Mouse (Mus musculus): ENCODE measurements at regions not wholly inside any gene's neighbourhood (a gene's known extent, or its start where the extent isn't known, plus 50 kb on each side); places are given as distances from the start of the nearest gene placed in this dataset.

DNA sequence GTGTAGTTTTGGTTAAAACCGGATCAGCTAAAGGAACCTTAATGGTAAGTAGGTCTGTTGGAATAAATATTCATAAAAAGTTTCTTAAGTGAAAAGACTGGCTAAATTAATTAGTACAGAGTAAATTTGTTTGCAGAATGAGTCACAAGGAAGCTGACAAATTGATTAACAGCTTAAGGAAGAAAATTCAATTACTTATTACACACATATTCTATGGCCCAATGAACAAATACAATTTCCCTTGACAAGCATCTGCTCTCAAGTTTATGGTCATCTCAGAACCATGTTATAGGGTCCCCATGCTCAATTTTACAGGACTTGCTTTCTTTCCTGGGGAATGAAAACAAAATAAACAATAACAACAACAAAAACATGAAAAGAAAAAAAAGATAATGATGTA, 231.4 kb upstream of the Frg1 start:
- no peak for DNase-seq

DNA sequence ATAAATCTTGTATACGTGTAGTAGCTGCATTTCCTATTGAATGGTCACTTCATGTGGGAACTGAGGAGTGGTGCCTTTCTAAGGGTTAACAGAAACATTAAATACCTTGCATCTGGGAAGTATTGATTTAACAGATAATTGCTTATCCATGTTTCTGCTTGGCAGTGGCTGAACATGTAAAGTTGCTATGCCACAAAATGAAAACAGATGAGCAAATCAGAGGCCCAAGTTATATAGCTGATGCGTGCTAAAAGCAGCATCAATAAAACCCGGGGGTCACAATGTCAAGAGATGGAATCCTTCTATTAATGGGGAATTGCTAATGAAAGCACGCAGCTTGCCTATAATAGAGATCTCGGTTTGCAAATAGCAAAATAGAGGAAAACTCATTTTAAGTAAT, 227.8 kb upstream of the Frg1 start:
- no peak for DNase-seq

- peak; percentile 38 for DNase-seq
These were observed 207.0 kb upstream of the Frg1 start for GRCm38 (mm10) chr8:41623841-41624240.

DNA sequence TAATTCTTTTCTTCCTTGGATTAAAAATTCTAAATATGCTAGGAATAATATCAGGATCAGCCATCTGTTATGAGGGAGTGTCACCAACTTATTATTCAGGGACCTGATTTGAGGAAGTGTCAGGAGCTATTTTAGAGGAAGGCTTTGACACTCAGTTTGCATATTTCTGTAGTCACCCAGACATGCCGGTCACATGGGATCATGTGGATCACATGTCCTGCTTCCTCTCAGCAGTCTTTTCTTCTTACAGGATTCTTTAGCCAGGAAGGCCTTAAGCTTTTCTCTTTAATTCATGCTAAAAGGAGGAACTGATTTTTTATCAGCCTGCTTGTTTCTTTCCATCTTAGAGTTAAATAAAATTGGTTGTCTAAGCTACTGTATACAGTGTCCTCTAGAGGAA, 183.4 kb upstream of the Frg1 start:
- no peak for DNase-seq

DNA sequence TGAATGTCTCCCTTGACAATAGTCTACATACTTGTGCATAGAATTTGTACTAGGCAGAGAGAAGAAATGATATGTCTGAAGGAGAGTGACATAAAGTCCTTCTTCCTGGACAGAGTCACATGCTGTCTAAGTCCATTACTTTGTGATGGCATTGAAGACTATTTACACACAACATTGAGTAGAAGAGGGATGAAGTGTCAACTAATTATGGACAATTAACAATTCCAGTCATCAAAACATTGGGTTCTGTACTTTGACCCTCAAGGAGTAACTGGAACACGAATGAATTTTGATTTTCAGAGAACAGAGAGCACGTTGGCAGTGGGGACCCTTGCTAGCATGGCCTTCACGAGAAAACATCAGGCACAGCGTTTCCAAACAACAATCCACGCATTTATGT, 177.6 kb upstream of the Frg1 start:
- no peak for DNase-seq

DNA sequence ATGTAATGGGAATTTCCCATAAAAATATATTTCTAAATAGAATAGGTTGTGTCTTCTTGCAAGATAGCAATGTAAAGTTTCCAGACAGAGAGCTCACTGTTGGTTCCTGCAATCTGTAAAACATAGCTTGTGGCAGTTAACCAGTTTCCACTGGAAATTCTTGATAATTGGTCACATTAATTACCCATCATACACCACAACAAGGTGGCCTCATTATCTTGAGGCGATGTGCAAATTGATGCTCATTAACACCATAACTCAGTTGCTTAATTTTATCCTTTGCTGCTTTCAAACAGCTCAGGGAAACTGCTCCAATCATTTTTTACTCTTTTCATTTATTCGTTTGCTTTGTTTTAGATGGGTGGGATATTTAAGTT, 176.8 kb upstream of the Frg1 start:
- DNase-seq, result no peak

- DNase-seq, result no peak
These were observed 176.1 kb upstream of the Frg1 start for GRCm38 (mm10) chr8:41592741-41593665.

DNA sequence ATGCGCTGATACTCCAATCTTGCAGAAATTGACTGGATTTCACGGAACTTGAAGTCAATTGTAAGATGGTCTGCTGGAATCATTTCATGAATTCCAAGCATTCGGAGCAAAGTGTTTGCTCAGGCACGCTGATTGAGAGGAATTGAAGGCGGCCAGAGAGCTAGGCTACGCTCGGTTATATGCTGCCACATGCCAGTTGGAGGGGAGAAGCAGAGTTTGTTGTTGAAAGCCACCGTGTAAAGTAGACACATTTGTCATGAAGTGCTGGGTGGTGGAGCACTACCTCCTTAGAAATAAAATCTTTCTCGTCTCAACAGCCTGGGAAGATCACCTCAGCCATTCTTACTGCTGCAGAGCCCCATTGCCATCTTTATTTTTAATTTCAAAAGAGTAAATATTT, 175.3 kb upstream of the Frg1 start:
- DNase-seq, result no peak

GRCm38 (mm10) chr8:41588157-41588556, 171.3 kb upstream of the Frg1 start:
- no peak for DNase-seq

- DNase-seq, result peak; percentile 78
These were observed 156.4 kb upstream of the Frg1 start for GRCm38 (mm10) chr8:41573027-41573885.

DNA sequence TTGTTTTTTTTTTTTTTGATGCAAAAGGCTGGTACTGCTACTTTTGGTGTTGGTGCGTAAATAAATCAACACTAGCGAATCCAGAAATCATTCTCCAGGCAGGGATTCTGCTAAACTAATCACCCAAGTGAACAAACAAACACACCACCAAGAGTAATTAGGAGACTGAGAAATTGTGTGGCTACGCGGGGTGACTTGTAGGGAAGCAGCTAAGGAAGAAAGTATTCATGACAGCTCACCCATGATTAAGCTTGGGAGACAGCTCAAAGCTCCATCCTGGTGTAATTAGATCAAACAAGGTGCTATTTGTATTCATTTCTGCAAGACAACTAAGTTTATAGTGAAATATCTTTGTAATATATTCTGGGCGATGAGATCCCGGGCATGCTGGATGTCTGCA, 153.7 kb upstream of the Frg1 start:
- no peak for DNase-seq

DNA sequence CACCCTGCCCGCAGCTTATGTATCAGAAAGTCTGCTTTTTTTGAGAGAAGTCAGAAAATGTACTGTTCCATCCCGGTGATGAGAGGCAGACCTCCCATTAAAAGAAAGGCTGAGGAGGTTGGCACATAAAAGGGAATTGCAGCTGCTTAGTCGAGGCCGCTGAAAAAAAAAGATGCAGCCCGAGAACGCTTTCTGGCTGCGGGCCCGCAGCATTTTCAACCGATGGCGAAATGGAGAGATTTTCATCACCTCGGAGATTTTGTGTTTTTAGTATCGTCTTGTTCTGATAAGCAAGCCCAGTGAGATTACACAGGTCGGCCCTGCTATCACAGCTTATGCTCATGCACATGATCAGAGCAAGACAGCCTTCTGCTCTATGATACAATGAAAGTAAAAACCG, 145.1 kb upstream of the Frg1 start:
- DNase-seq, result no peak

DNA sequence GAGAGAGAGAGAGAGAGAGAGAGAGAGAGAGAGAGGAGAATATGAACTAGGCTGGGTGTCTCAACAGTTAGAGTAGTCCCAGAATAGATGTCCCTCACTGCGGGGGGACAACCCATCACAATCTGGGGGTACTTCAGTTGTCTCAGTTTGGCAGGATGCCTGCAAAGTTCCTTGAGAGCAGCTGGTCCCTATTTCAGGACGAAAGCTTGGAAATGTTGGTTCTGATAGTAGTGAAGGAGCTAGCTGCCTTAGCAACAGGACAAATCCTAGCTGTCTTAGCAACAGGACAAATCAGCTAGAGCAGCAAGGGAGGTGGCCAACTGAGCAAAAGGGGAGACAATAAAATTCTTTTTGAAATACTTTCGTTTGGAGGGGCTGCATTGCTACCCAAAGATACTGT, 139.9 kb upstream of the Frg1 start:
- DNase-seq, result no peak

DNA sequence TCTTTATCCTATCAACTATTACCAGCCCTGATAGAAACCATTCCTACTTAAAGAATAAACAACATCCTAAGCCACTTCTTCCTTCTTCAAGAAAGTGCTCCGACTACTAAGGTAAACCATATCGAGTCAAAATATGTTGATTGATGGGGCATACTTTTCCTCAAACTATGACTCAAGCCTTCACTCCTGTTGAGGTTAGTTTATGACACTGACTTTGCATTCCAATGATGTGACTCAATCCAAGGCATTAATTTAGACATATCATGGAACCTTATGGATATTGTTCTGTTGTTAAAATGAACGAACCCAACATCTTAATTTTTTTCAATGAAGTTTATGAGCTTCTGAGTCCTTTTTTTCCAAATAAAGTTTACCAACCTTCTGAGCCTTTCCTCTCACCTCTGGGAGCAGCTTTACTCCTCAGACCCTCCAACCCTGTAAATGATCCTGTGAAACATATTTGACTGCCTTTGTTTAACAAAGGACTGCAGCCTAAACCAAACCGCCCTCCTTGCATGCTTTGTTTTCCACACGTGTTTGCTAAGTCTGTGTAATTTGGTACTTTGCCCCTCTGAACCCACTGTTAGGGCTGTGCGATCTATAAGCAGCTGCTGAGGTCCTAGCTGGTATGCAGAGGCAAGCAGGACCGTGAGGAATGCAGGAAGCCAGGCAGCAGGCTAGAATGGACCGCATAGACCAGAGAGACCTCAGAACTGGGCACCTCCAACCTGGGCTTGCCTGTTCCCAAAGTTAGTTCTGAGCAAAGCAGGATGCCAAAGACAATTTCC, 136.1 kb upstream of the Frg1 start:
- no peak for DNase-seq

DNA sequence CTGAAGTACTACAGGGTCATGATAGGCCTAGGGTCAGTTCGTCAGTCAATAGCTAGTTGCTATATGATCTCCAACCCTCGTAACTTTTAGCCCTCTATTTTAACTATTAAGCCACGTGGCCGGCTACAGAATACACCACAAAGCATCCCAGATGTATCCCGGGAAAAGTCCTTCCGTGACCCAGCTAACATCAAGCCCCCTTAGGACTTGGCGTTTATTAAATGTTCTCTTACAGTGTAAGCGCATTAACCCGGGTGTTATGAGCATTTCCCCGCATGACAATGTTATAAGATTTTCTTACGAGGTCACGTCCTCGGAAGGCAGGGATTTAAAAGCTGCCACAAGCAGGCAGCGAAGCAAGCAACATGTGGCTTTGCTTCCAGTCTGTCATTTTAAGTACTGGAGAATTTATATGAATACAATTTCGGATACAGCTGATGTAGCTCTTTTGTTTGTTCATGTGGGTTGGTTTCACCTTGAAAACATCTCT, 135.1 kb upstream of the Frg1 start:
- DNase-seq, result no peak

- no peak for DNase-seq
These were observed 133.2 kb upstream of the Frg1 start for GRCm38 (mm10) chr8:41550095-41550420.

DNA sequence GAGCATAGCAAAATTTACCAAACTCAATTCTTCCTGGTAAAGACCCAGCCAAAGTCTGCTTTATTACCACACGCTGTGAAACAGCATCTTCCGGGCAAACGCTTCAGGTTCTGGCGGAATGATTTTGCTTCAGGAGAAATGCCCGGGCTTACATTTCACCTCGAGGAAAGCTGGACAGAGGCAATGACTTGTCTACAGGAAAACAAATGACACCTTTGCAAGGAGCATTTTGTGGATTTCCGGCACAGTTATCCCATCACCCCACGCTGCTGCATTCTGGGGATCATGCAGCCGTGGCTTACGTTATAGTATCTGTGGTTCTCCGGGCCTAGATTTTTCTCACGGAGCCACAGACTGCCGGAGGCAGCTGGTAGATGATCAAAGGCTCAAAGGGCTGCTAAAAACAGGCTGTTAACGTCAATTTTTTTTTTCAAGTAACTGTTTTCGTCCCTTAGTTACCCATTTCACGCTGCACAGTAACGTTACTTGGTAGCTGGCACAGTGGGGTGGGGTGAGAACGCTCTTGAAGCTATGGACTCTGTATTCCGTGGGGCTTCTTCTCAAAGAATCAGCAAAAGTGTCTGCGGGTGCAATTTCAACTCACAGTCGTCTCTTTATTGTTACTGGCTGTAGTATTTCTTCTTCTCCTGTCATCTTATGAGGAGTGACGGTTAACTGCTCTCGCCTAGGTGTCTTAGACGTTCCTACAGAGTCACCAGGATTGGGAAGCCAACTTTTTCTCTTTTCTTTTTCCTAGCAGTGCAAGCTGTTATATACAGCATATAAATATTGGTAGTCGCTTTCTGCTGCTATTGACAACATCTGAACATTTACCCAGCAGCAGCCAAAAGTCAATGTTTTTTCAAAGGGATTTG, 132.6 kb upstream of the Frg1 start:
- DNase-seq, result no peak

DNA sequence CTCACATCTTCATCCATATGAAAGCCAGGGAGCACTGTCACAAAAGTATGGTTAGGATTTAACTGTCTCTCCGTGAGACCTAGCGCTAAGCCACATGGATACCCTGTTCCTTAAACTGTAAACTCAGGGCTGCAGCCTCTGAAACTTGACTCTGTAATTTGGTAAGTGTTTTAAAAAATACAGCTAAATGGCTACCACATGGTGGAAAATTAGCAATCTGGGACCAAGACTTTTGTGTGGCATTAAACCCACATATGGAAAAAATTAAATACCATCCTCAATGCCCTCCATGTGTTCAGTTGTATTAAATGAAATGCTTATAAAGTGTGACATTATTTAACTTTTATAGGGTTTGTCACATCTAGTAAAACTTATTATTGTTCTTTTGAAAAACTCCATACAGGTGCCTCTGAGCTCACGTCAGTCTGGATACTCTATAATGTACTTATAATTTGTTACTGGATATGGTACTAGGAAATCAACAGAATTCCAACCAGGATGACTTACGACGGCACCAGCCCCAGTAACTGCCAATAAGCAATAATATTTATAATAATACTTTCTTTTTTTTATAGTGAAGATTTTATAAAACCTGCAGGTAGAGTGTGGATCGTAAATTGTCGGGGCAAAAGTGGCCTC, 131.0 kb upstream of the Frg1 start:
- no peak for DNase-seq

GRCm38 (mm10) chr8:41532212-41532611, 115.3 kb upstream of the Frg1 start:
- no peak for DNase-seq

DNA sequence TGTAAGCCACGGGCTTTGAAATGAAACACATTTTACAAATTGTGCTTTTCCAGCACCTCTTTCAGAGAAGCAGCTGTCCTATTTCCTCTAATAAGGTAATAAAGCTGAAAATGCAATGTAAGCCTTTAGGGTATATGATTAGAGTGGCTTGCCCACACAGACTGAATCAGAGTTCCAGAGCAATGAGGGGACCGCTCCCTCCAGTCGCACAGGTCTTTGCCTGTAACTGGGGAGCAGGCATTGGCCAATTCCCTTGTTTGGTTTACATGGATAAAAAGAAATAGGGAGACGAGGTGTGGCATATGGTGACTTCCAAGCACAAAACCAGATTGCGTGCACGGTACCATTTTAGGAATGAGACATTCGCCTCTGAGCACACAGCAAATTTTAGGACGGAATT, 112.7 kb upstream of the Frg1 start:
- no peak for DNase-seq

- DNase-seq, result no peak
These were observed 109.4 kb upstream of the Frg1 start for GRCm38 (mm10) chr8:41526283-41526682.

DNA sequence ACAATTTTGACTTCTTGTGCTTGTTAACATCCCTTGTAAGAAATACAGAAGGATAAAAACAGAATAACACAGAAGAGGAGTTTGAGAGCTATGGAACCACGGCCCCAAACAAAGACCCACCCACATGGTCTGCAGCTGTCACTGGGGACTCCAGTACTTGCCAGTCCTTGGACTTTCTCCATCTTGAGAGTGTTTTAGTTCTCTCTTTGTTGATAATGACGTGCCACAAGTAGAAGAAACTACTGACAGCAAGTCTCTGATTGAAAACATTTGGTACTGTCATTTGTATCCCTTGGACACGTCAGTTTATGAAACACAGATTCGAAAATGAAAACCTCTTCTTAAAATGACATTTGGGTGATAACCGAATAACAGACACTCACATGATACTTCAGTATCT, 68.3 kb upstream of the Frg1 start:
- DNase-seq, result no peak
